Mouse (Mus musculus) stomach, postnatal 0 days (tissue): ENCODE results near the gene Clmp. TPM values are rescaled to one million over a fixed set of nuclear protein-coding genes. Genes with fewer than 3 reads are reported as not detected.
A peak's percentile ranks its signal among the peaks of the same experiment; 100 is the strongest.

Source experiments
- ATAC-seq: fragments of 200-750 bp; cut with Nextera tagmentation; 2 replicates; pipeline ENCODE4 v1.8.0; 2017; ENCODE audit not compliant: low FRiP score, low TSS enrichment
- DNase-seq: peaks from one replicate; pipeline ENCODE4 v3.0.0-alpha.2; 2016; ENCODE audit warnings: low spot score
- H3K27ac ChIP-seq: fragments of 300-500 bp; sonication (generic); replicated peaks from 2 replicates; pipeline ENCODE4 v1.5.1; 2014; ENCODE audit warnings: mild to moderate bottlenecking, control low read depth
- H3K27me3 ChIP-seq: fragments of 300-500 bp; sonication (generic); 2 replicates; pipeline ENCODE4 v1.6.1; 2014; ENCODE audit warnings: low read length; ENCODE audit not compliant: control insufficient read depth, insufficient read depth
- H3K36me3 ChIP-seq: fragments of 300-500 bp; sonication (generic); 2 replicates; pipeline ENCODE4 v1.6.1; 2014; ENCODE audit warnings: low read length, mixed read lengths; ENCODE audit not compliant: control insufficient read depth, insufficient read depth
- H3K4me1 ChIP-seq: fragments of 300-500 bp; sonication (generic); replicated peaks from 2 replicates; pipeline ENCODE4 v1.6.1; 2014; ENCODE audit warnings: antibody characterized with exemption; ENCODE audit not compliant: control insufficient read depth, insufficient read depth
- H3K4me2 ChIP-seq: fragments of 300-500 bp; sonication (generic); replicated peaks from 2 replicates; pipeline ENCODE4 v1.6.1; 2014; ENCODE audit warnings: low read depth, mild to moderate bottlenecking, control low read depth, moderate library complexity
- H3K4me3 ChIP-seq: fragments of 300-500 bp; sonication (generic); 2 replicates; pipeline ENCODE4 v1.5.1; 2014; ENCODE audit warnings: low read depth, low read length, control low read depth
- H3K9ac ChIP-seq: fragments of 300-500 bp; sonication (generic); 2 replicates; pipeline ENCODE4 v1.6.1; 2014; ENCODE audit warnings: mild to moderate bottlenecking, low read length, control low read depth, mixed read lengths
- H3K9me3 ChIP-seq: fragments of 300-500 bp; sonication (generic); 2 replicates; pipeline ENCODE4 v1.6.1; 2016; ENCODE audit warnings: low read length; ENCODE audit not compliant: control insufficient read depth
- CTCF ChIP-seq: IDR thresholded peaks from 2 replicates; pipeline ENCODE4 v1.5.1; 2016; ENCODE audit warnings: antibody characterized with exemption, low read depth, mild to moderate bottlenecking, moderate library complexity
- EP300 ChIP-seq: optimal IDR thresholded peaks from 2 replicates; pipeline ENCODE3; 2016; ENCODE audit warnings: antibody characterized with exemption
- WGBS: fragments of 180-500 bp; shearing (Covaris S2); extraction: QIAGEN DNeasy Blood & Tissue Kit; methylation state at CpG from one replicate; pipeline ENCODE4 v1.1.7; 2014; 5-methylcytosine and 5-hydroxymethylcytosine counted together
- polyA plus RNA-seq: library from polyadenylated mRNA; unstranded; fragments of >200 nt; fragmentation: Nextera tagmentation; extraction: Ambion mirVana; gene quantifications from 2 replicates; pipeline ENCODE4 v1.2.1, GENCODE M21; 2015

The Clmp gene
- polyA plus RNA-seq, 1 experiment from 2014 or later, result 17.7 TPM

GRCm38 (mm10) chr9:40806440-40807288 lies 120.9 kb downstream of the Clmp start:
- ATAC-seq, result peak; percentile 16; the same call in 1 of the 2 replicates
- WGBS, result 24% methylated on average over 5 of the region's 5 CpGs
- TF ChIP-seq EP300 (no peak), CTCF (peak; percentile 73)
- H3K9me3 ChIP-seq, result no peaks in the 10 kb centered on the region
- H3K36me3 ChIP-seq, result peaks cover 5% of the 10 kb centered on the region; the same call in 1 of the 2 replicates
- H3K4me3 ChIP-seq, result no peak overlapping the region
- peak overlapping the region; percentile 61; the same call in 1 of the 2 replicates for H3K27ac ChIP-seq
- peak; percentile 42 for DNase-seq
- no peak overlapping the region for H3K9ac ChIP-seq
- no peak overlapping the region for H3K4me2 ChIP-seq
- no peaks in the 10 kb centered on the region for H3K4me1 ChIP-seq
- no peaks in the 10 kb centered on the region for H3K27me3 ChIP-seq

- TF ChIP-seq CTCF (peak; percentile 45), EP300 (no peak)
- no peak for ATAC-seq
Measured at GRCm38 (mm10) chr9:40807289-40807920, 121.6 kb downstream of the Clmp start.

GRCm38 (mm10) chr9:40808061-40808906 lies 122.5 kb downstream of the Clmp start:
- Histone ChIP-seq H3K36me3 (peaks cover 5% of the 10 kb centered on the region; the same call in 1 of the 2 replicates), H3K9me3 (no peaks in the 10 kb centered on the region), H3K9ac (no peak overlapping the region), H3K4me1 (no peaks in the 10 kb centered on the region), H3K4me3 (no peak overlapping the region), H3K4me2 (no peak overlapping the region), H3K27ac (no peak overlapping the region), H3K27me3 (no peaks in the 10 kb centered on the region)
- ATAC-seq (no peak), DNase-seq (no peak)
- TF ChIP-seq CTCF, result no peak
- no peak for TF ChIP-seq EP300
- 27% methylated on average over 16 of the region's 16 CpGs for WGBS

More at GRCm38 (mm10) chr9:40807289-40807920, 121.6 kb downstream of the Clmp start:
- no peak for DNase-seq
- Histone ChIP-seq H3K36me3 (peaks cover 5% of the 10 kb centered on the region; the same call in 1 of the 2 replicates), H3K4me3 (no peak overlapping the region), H3K27me3 (no peaks in the 10 kb centered on the region), H3K4me2 (no peak overlapping the region), H3K9me3 (no peaks in the 10 kb centered on the region), H3K9ac (no peak overlapping the region), H3K4me1 (no peaks in the 10 kb centered on the region), H3K27ac (peak overlapping the region; percentile 61; the same call in 1 of the 2 replicates)
- 15% methylated on average over 11 of the region's 11 CpGs for WGBS

GRCm38 (mm10) chr9:40808907-40809280 lies 123.1 kb downstream of the Clmp start:
- Histone ChIP-seq H3K4me2 (no peak overlapping the region), H3K36me3 (peaks cover 3% of the 10 kb centered on the region; the same call in 1 of the 2 replicates), H3K27me3 (no peaks in the 10 kb centered on the region), H3K4me1 (no peaks in the 10 kb centered on the region), H3K9me3 (no peaks in the 10 kb centered on the region), H3K4me3 (no peak overlapping the region), H3K27ac (no peak overlapping the region), H3K9ac (no peak overlapping the region)
- WGBS, result 64% methylated on average over 8 of the region's 8 CpGs
- TF ChIP-seq EP300 (no peak), CTCF (no peak)
- no peak for ATAC-seq
- no peak for DNase-seq

- H3K4me2 ChIP-seq, result no peak overlapping the region
- no peak overlapping the region for H3K4me3 ChIP-seq
- no peaks in the 10 kb centered on the region for H3K4me1 ChIP-seq
- H3K36me3 ChIP-seq, result no peaks in the 10 kb centered on the region; the same call in 1 of the 2 replicates
- 61% methylated on average over 2 of the region's 2 CpGs for WGBS
- no peak overlapping the region for H3K27ac ChIP-seq
- no peak overlapping the region for H3K9ac ChIP-seq
- H3K9me3 ChIP-seq, result no peaks in the 10 kb centered on the region
- no peak for DNase-seq
- H3K27me3 ChIP-seq, result no peaks in the 10 kb centered on the region
- no peak for TF ChIP-seq EP300
- peak; percentile 59 for TF ChIP-seq CTCF
- ATAC-seq, result no peak
Measured at GRCm38 (mm10) chr9:40811860-40812259, 126.1 kb downstream of the Clmp start.
